Mouse (Mus musculus) ovary, postnatal 10 days (tissue): ENCODE results near the gene Pmepa1.

Source experiments
- DNase-seq: peaks from one replicate; pipeline ENCODE4 v3.0.0; 2022; ENCODE audit warnings: low spot score

The Pmepa1 gene

GRCm38 (mm10) chr2:173225906-173226305 is 50.4 kb downstream of the Pmepa1 start:
- no peak for DNase-seq

GRCm38 (mm10) chr2:173224832-173225231 is 51.5 kb downstream of the Pmepa1 start:
- DNase-seq, result no peak

- DNase-seq, result no peak
Observed at GRCm38 (mm10) chr2:173224097-173224496, 52.2 kb downstream of the Pmepa1 start.

GRCm38 (mm10) chr2:173223496-173223895 is 52.8 kb downstream of the Pmepa1 start:
- DNase-seq, result no peak

GRCm38 (mm10) chr2:173220754-173221153 is 55.6 kb downstream of the Pmepa1 start:
- DNase-seq, result no peak

GRCm38 (mm10) chr2:173219256-173219954 is 56.9 kb downstream of the Pmepa1 start:
- DNase-seq, result no peak

- DNase-seq, result no peak
Observed at GRCm38 (mm10) chr2:173218416-173219141, 57.8 kb downstream of the Pmepa1 start, which contains the start of gene Zbp1. Zbp1 (minus strand) TSS chr2:173218923.

GRCm38 (mm10) chr2:173217763-173218258 is 58.5 kb downstream of the Pmepa1 start:
- no peak for DNase-seq

GRCm38 (mm10) chr2:173217246-173217645 is 59.1 kb downstream of the Pmepa1 start:
- DNase-seq, result no peak

GRCm38 (mm10) chr2:173216840-173217239 is 59.5 kb downstream of the Pmepa1 start:
- DNase-seq, result no peak

GRCm38 (mm10) chr2:173212227-173212626 is 64.1 kb downstream of the Pmepa1 start:
- DNase-seq, result no peak

- no peak for DNase-seq
Observed at GRCm38 (mm10) chr2:173209091-173209815, 67.1 kb downstream of the Pmepa1 start.

- no peak for DNase-seq
Observed at GRCm38 (mm10) chr2:173207051-173207450, 69.3 kb downstream of the Pmepa1 start.

- no peak for DNase-seq
Observed at GRCm38 (mm10) chr2:173205563-173206099, 70.7 kb downstream of the Pmepa1 start.

- no peak for DNase-seq
Observed at GRCm38 (mm10) chr2:173204671-173205070, 71.7 kb downstream of the Pmepa1 start.

- DNase-seq, result no peak
Observed at GRCm38 (mm10) chr2:173203726-173204125, 72.6 kb downstream of the Pmepa1 start.

- DNase-seq, result no peak
Observed at GRCm38 (mm10) chr2:173202924-173203689, 73.2 kb downstream of the Pmepa1 start.

GRCm38 (mm10) chr2:173194796-173195195 is 81.5 kb downstream of the Pmepa1 start:
- DNase-seq, result no peak

GRCm38 (mm10) chr2:173187182-173187855 is 89.0 kb downstream of the Pmepa1 start:
- DNase-seq, result no peak

GRCm38 (mm10) chr2:173186047-173186943 is 90.0 kb downstream of the Pmepa1 start:
- DNase-seq, result peak; percentile 83
